Mouse (Mus musculus): Measurements from ENCODE around the gene Nek6. TPM values are rescaled to one million over a fixed set of nuclear protein-coding genes. Genes with fewer than 3 reads are reported as not detected.
A peak's percentile ranks its signal among the peaks of the same experiment; 100 is the strongest.

The Nek6 gene
- polyA plus RNA-seq, 1 experiment = 25.6 TPM

DNA sequence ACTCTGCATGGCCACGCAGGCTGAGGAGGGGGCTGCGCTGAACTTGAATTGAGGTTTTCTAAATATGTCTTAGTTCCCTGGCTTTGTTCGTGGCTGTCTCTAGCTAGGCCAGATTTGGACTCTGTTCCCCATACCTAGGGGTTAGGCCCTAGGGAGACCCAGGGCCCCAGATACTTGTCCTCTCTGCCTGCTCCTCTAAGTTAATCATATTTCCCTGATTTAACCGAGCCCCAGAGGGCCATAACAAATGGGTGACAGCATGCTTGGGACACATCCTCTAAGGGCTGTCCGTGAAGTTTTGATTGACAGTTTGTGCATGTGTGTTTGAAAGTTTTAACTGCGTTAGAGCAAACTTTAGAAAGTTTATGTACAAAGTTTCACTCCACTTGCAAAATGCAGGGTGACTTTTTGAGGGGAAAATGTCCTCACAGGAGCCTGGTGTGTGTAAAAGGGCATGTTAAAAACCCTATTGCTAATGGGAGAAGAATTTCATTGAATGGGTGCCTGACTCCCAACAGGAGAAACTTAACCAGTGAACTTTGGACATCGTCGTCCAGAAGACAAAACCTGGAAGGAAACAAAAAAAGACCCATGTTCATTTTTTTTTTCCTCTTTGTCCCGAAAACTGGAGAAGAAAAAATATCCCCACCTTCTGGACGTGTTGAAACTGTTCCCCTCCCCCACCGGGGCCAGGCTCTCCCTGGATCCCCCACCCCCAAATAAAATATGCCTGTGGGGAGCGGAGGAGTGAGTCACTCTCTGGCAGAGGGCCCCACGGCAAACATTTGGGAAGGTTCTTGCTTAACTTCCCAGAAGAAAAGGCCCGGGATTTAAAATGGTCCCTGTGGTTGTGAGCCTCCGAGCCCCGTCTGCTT, 1.1 kb downstream of the Nek6 start:
- no peaks in the 10 kb centered on the region for H3K36me3 ChIP-seq (ENCODE audit: control insufficient read depth, insufficient read depth)
- TF ChIP-seq MYOG (IDR thresholded peaks at IDR 0.05; ENCODE audit: control insufficient read depth in 1 of 3, insufficient read depth in 1 of 3, insufficient read length in 2 of 3, low read depth in 2 of 3) (no peak), CEBPB (IDR thresholded peaks at IDR 0.05; ENCODE audit: insufficient read depth, poor library complexity, severe bottlenecking) (peak; percentile 77; the same call in 1 of the 2 replicates)
- peak overlapping the region; percentile 58 for H3ac ChIP-seq (ENCODE audit: control insufficient read depth, insufficient read length)
- H3K4me2 ChIP-seq (ENCODE audit: low read depth) = peak overlapping the region; percentile 77
- H3K27me3 ChIP-seq (ENCODE audit: control insufficient read depth, insufficient read depth, insufficient read length) = no peaks in the 10 kb centered on the region
- H3K79me2 ChIP-seq (ENCODE audit: control insufficient read depth, insufficient read depth) = peaks cover 40% of the 10 kb centered on the region
- H3K4me3 ChIP-seq = peak overlapping the region; percentile 47

DNA sequence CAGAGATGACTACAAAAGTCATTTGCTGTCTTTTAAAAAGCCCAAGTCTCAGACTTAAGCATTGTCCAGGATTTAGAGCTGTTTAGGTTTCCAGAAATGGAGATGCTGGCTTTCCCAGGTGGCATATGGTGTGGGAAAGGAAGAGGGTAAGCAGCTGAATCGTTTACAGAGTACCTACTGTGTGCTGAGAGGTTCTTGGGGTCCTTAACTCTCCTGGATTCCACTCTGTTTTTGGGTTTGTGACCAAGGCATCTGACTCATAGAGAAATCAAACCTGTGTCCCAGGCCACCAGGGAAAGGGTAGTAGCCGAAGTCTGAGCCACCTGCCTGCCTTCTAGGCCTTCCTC, 1.7 kb downstream of the Nek6 start:
- TF ChIP-seq TCF3 (IDR thresholded peaks at IDR 0.05; ENCODE audit: insufficient read length, low read depth) (no peak), E2F4 (IDR thresholded peaks at IDR 0.05; ENCODE audit: insufficient read depth) (no peak), POLR2A (IDR thresholded peaks at IDR 0.05; ENCODE audit: insufficient read length, low read depth) (no peak)
- Histone ChIP-seq H3K4me3 (peak overlapping the region; percentile 47), H3K36me3 (ENCODE audit: control insufficient read depth, insufficient read depth) (no peaks in the 10 kb centered on the region), H3K27me3 (ENCODE audit: control insufficient read depth, insufficient read depth, insufficient read length) (no peaks in the 10 kb centered on the region), H3K4me2 (ENCODE audit: low read depth) (peak overlapping the region; percentile 77), H3K79me2 (ENCODE audit: control insufficient read depth, insufficient read depth) (peaks cover 40% of the 10 kb centered on the region), H3ac (ENCODE audit: control insufficient read depth, insufficient read length) (no peak overlapping the region)

GRCm38 (mm10) chr2:38514411-38514810, 3.0 kb downstream of the Nek6 start:
- Histone ChIP-seq H3ac (ENCODE audit: control insufficient read depth, insufficient read length) (no peak overlapping the region), H3K36me3 (ENCODE audit: control insufficient read depth, insufficient read depth) (no peaks in the 10 kb centered on the region), H3K4me3 (no peak overlapping the region), H3K27me3 (ENCODE audit: control insufficient read depth, insufficient read depth, insufficient read length) (no peaks in the 10 kb centered on the region), H3K4me2 (ENCODE audit: low read depth) (no peak overlapping the region), H3K79me2 (ENCODE audit: control insufficient read depth, insufficient read depth) (peaks cover 51% of the 10 kb centered on the region)
- TF ChIP-seq USF1 (IDR thresholded peaks at IDR 0.05; ENCODE audit: low read depth) (no peak), POLR2A (IDR thresholded peaks at IDR 0.05; ENCODE audit: insufficient read length, low read depth) (no peak), TCF12 (IDR thresholded peaks at IDR 0.05; ENCODE audit: insufficient read depth, poor library complexity, severe bottlenecking) (no peak), MYOD1 (IDR thresholded peaks at IDR 0.05; ENCODE audit: control insufficient read depth in 1 of 3, insufficient read length in 2 of 3, low read depth in 2 of 3) (no peak), SRF (IDR thresholded peaks at IDR 0.05; ENCODE audit: control insufficient read depth, insufficient read length, low read depth) (no peak), E2F4 (IDR thresholded peaks at IDR 0.05; ENCODE audit: insufficient read depth) (no peak), CEBPB (IDR thresholded peaks at IDR 0.05; ENCODE audit: insufficient read depth, poor library complexity, severe bottlenecking) (no peak), POLR2AphosphoS2 (IDR thresholded peaks at IDR 0.05; ENCODE audit: insufficient read length, low read depth) (no peak)

DNA sequence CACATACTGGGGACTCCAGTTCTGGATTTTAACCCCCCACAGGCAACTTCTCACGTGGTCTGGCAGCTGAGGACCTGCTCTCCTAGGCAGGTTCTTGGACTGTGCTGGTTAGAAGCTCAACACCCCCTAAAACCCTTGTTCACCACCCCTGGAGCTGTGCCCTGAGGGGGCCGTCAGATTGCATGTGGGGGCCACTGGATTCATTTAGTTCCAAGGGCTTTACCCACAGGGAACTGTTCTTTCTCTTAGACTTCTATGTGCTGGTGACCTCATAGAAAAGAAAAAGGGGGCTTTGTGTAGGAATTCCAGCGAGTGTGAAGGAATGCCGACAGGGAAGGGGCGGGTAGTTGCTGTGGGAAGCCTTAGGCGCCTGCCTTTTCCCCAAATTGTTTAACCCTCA, 4.0 kb downstream of the Nek6 start:
- peaks cover 62% of the 10 kb centered on the region for H3K79me2 ChIP-seq (ENCODE audit: control insufficient read depth, insufficient read depth)
- no peak for TF ChIP-seq REST (IDR thresholded peaks at IDR 0.05; ENCODE audit: insufficient read depth, insufficient read length)
- no peak for TF ChIP-seq USF1 (IDR thresholded peaks at IDR 0.05; ENCODE audit: low read depth)
- TF ChIP-seq POLR2AphosphoS2 (IDR thresholded peaks at IDR 0.05; ENCODE audit: insufficient read length, low read depth) = no peak
- no peak for TF ChIP-seq MAX (IDR thresholded peaks at IDR 0.05; ENCODE audit: low read depth)
- TF ChIP-seq TCF3 (IDR thresholded peaks at IDR 0.05; ENCODE audit: insufficient read length, low read depth) = no peak
- no peak for TF ChIP-seq TCF12 (IDR thresholded peaks at IDR 0.05; ENCODE audit: insufficient read depth, poor library complexity, severe bottlenecking)
- TF ChIP-seq SRF (IDR thresholded peaks at IDR 0.05; ENCODE audit: control insufficient read depth, insufficient read length, low read depth) = no peak
- TF ChIP-seq POLR2A (IDR thresholded peaks at IDR 0.05; ENCODE audit: insufficient read length, low read depth) = no peak
- no peak for TF ChIP-seq MYOG (IDR thresholded peaks at IDR 0.05; ENCODE audit: control insufficient read depth in 1 of 3, insufficient read depth in 1 of 3, insufficient read length in 2 of 3, low read depth in 2 of 3)
- TF ChIP-seq E2F4 (IDR thresholded peaks at IDR 0.05; ENCODE audit: insufficient read depth) = no peak
- TF ChIP-seq CEBPB (IDR thresholded peaks at IDR 0.05; ENCODE audit: insufficient read depth, poor library complexity, severe bottlenecking) = no peak
- no peak for TF ChIP-seq MYOD1 (IDR thresholded peaks at IDR 0.05; ENCODE audit: control insufficient read depth in 1 of 3, insufficient read length in 2 of 3, low read depth in 2 of 3)
- H3K27me3 ChIP-seq (ENCODE audit: control insufficient read depth, insufficient read depth, insufficient read length) = no peaks in the 10 kb centered on the region
- H3K36me3 ChIP-seq (ENCODE audit: control insufficient read depth, insufficient read depth) = no peaks in the 10 kb centered on the region
- no peak overlapping the region for H3K4me3 ChIP-seq
- no peak overlapping the region for H3ac ChIP-seq (ENCODE audit: control insufficient read depth, insufficient read length)
- H3K4me2 ChIP-seq (ENCODE audit: low read depth) = no peak overlapping the region

GRCm38 (mm10) chr2:38516471-38516870, 5.0 kb downstream of the Nek6 start:
- no peak overlapping the region for H3K4me3 ChIP-seq
- no peak overlapping the region for H3K4me2 ChIP-seq (ENCODE audit: low read depth)
- TF ChIP-seq TCF12 (IDR thresholded peaks at IDR 0.05; ENCODE audit: insufficient read depth, poor library complexity, severe bottlenecking) (no peak), REST (IDR thresholded peaks at IDR 0.05; ENCODE audit: insufficient read depth, insufficient read length) (no peak), POLR2A (IDR thresholded peaks at IDR 0.05; ENCODE audit: insufficient read length, low read depth) (no peak), POLR2AphosphoS2 (IDR thresholded peaks at IDR 0.05; ENCODE audit: insufficient read length, low read depth) (no peak), E2F4 (IDR thresholded peaks at IDR 0.05; ENCODE audit: insufficient read depth) (no peak), MYOD1 (IDR thresholded peaks at IDR 0.05; ENCODE audit: control insufficient read depth in 1 of 3, insufficient read length in 2 of 3, low read depth in 2 of 3) (no peak), MYOG (IDR thresholded peaks at IDR 0.05; ENCODE audit: control insufficient read depth in 1 of 3, insufficient read depth in 1 of 3, insufficient read length in 2 of 3, low read depth in 2 of 3) (no peak), MAX (IDR thresholded peaks at IDR 0.05; ENCODE audit: low read depth) (no peak), SRF (IDR thresholded peaks at IDR 0.05; ENCODE audit: control insufficient read depth, insufficient read length, low read depth) (no peak), CEBPB (IDR thresholded peaks at IDR 0.05; ENCODE audit: insufficient read depth, poor library complexity, severe bottlenecking) (no peak), USF1 (IDR thresholded peaks at IDR 0.05; ENCODE audit: low read depth) (no peak)
- H3K27me3 ChIP-seq (ENCODE audit: control insufficient read depth, insufficient read depth, insufficient read length) = no peaks in the 10 kb centered on the region
- no peaks in the 10 kb centered on the region for H3K36me3 ChIP-seq (ENCODE audit: control insufficient read depth, insufficient read depth)
- H3K79me2 ChIP-seq (ENCODE audit: control insufficient read depth, insufficient read depth) = peaks cover 66% of the 10 kb centered on the region
- H3ac ChIP-seq (ENCODE audit: control insufficient read depth, insufficient read length) = no peak overlapping the region

All from myocyte (in vitro differentiated cells).